Mouse (Mus musculus): ENCODE data around the gene Tmem163.

GRCm38 (mm10) chr1:127702187-127702586 lies 22.8 kb upstream of the Tmem163 start:
- TF ChIP-seq GATA1 (IDR thresholded peaks at IDR 0.05; ENCODE audit: borderline replicate concordance, low read length) (no peak), GATA2 (IDR thresholded peaks at IDR 0.05; ENCODE audit: borderline replicate concordance, low read depth, low read length) (no peak), CTCF (IDR thresholded peaks at IDR 0.05; ENCODE audit: low read depth, low read length) (no peak)

Measured in G1E (cell line).